9 mouse cellular contexts compared by ENCODE assay signal in genomic region chr6:91411369-91411981, GRCm38 (mm10). TPM values are rescaled to one million over a fixed set of nuclear protein-coding genes. Genes with fewer than 3 reads are reported as not detected.
DNase-seq lines count a peak whose midpoint lies in the region; ATAC-seq lines count a peak whose summit lies in the region.
"Had no signal": no experiment of that assay in that cellular context is flagged by ENCODE, and none has a peak within 500 bp of the region (broad histone marks: within the 10 kb centered on the region; RNA-seq: fewer than 3 reads in every experiment).

No protein-coding gene starts in this region.

- intact Hi-C loops in heart, postnatal 36 days (cut with DNase I) = loop anchor here (1.0 kb wide), 1 partner anchor 125 kb away; no protein-coding TSS in a partner anchor

- DNase-seq in ES-CJ7 (ENCODE audit: low read depth, low spot score) = peak; percentile 83
- DNase-seq in brain, embryonic 18.5 days (ENCODE audit: low read depth, low spot score) = peak; percentile 50
- DNase-seq in forebrain, embryonic 10.5 days (ENCODE audit: extremely low spot score, low spot score) = peak; percentile 84
- DNase-seq in heart, postnatal 36 days = peak; percentile 49 to 57
- DNase-seq in layer of hippocampus, adult 11-12 months (ENCODE audit: low spot score) = peak; percentile 84
- DNase-seq in thymus, postnatal 0 days (ENCODE audit: low spot score) = peak; percentile 57

- peak overlapping the region; percentile 91 for H3K27ac ChIP-seq in forebrain, embryonic 10.5 days
- no peak overlapping the region for H3K27ac ChIP-seq in liver, embryonic 15.5 days (replicated peaks)
- peak overlapping the region; percentile 48; the same call in 1 of the 2 replicates for H3K27ac ChIP-seq in neural tube, embryonic 14.5 days (ENCODE audit: low read depth, low read length)

- ATAC-seq in liver, embryonic 15.5 days (ENCODE audit: insufficient read depth) = no peak
- ATAC-seq in neural tube, embryonic 14.5 days (ENCODE audit: low read depth) = peak; percentile 72

- no peaks in the 10 kb centered on the region for H3K9me3 ChIP-seq in forebrain, embryonic 10.5 days
- H3K9me3 ChIP-seq in liver, embryonic 15.5 days (replicated peaks) = no peaks in the 10 kb centered on the region
- H3K9me3 ChIP-seq in neural tube, embryonic 14.5 days (ENCODE audit: control insufficient read depth, low read length) = no peaks in the 10 kb centered on the region

- peaks cover 100% of the 10 kb centered on the region for H3K27me3 ChIP-seq in forebrain, embryonic 10.5 days (ENCODE audit: poor library complexity, severe bottlenecking)
- H3K27me3 ChIP-seq in liver, embryonic 15.5 days = peaks cover 93% of the 10 kb centered on the region
- peaks cover 18% of the 10 kb centered on the region for H3K27me3 ChIP-seq in neural tube, embryonic 14.5 days (ENCODE audit: control insufficient read depth, insufficient read depth, low read length)

- H3K4me3 ChIP-seq in forebrain, embryonic 10.5 days = peak overlapping the region; percentile 78
- peak overlapping the region; percentile 35 for H3K4me3 ChIP-seq in liver, embryonic 15.5 days (replicated peaks)
- H3K4me3 ChIP-seq in neural tube, embryonic 14.5 days (ENCODE audit: low read depth, low read length) = peak overlapping the region; percentile 69

- under 1% methylated on average over 26 of the region's 47 CpGs for WGBS in forebrain, embryonic 10.5 days
- under 1% methylated on average over 44 of the region's 47 CpGs for WGBS in liver, embryonic 15.5 days (ENCODE audit: insufficient replicate concordance)
- under 1% methylated on average over 33 of the region's 47 CpGs for WGBS in neural tube, embryonic 14.5 days

- no peak overlapping the region for H3K9ac ChIP-seq in liver, embryonic 15.5 days
- H3K9ac ChIP-seq in neural tube, embryonic 14.5 days (replicated peaks; ENCODE audit: low read depth, low read length) = peak overlapping the region; percentile 72

- H3K4me2 ChIP-seq in liver, embryonic 15.5 days = peak overlapping the region; percentile 58
- peak overlapping the region; percentile 98 for H3K4me2 ChIP-seq in neural tube, embryonic 14.5 days (ENCODE audit: low read depth, low read length)

- peaks cover 23% of the 10 kb centered on the region for H3K36me3 ChIP-seq in forebrain, embryonic 10.5 days (replicated peaks)
- no peaks in the 10 kb centered on the region for H3K36me3 ChIP-seq in liver, embryonic 15.5 days (replicated peaks)
- H3K36me3 ChIP-seq in neural tube, embryonic 14.5 days (ENCODE audit: control insufficient read depth, insufficient read depth, low read length) = no peaks in the 10 kb centered on the region

- peaks cover 37% of the 10 kb centered on the region for H3K4me1 ChIP-seq in forebrain, embryonic 10.5 days
- peaks cover 10% of the 10 kb centered on the region; the same call in 1 of the 2 replicates for H3K4me1 ChIP-seq in liver, embryonic 15.5 days (replicated peaks)
- peaks cover 17% of the 10 kb centered on the region for H3K4me1 ChIP-seq in neural tube, embryonic 14.5 days (ENCODE audit: control insufficient read depth, insufficient read depth, low read length)

RNA-seq across cellular contexts. Expression of gene Wnt7a, which starts 0.3 kb away (rescaled TPM):
- polyA plus RNA-seq in forebrain, embryonic 10.5 days (2016; fragmentation: Nextera tagmentation; extraction: Ambion mirVana) = 10.9 and 11.0 TPM in 2 replicates
- total RNA-seq in heart, postnatal 36 days (2021) = not detected
- polyA plus RNA-seq in liver, embryonic 15.5 days (2015; fragmentation: Nextera tagmentation; extraction: Ambion mirVana) = not detected in 2 replicates
- polyA plus RNA-seq in neural tube, embryonic 14.5 days (2014; fragmentation: Nextera tagmentation; extraction: Ambion mirVana) = 9.4 and 10.5 TPM in 2 replicates
- polyA plus RNA-seq in thymus, postnatal 0 days (2015; fragmentation: Nextera tagmentation; extraction: Ambion mirVana) = 0.14 and 0.22 TPM in 2 replicates
- total RNA-seq: gastrocnemius, postnatal 4 days had no signal
